Mouse (Mus musculus) spleen, adult 2 months (tissue): ENCODE measurements around the gene Pls1. TPM values are rescaled to one million over a fixed set of nuclear protein-coding genes. Genes with fewer than 3 reads are reported as not detected.

ENCODE experiments used
- DNase-seq, 2 experiments: peaks; one replicate each; pipeline versions ENCODE4 v3.0.0 to v3.0.0-alpha.2; 2012 to 2021; ENCODE audit warnings: low spot score in 2 of 2, low read depth in 1 of 2
- H3K27ac ChIP-seq: fragments of 200-500 bp; 2 replicates; pipeline ENCODE4 v1.5.1; 2012; ENCODE audit warnings: low read length, inconsistent platforms; ENCODE audit not compliant: insufficient read depth
- H3K27me3 ChIP-seq: fragments of 200-500 bp; 2 replicates; pipeline ENCODE4 v1.6.1; 2012; ENCODE audit warnings: mild to moderate bottlenecking, moderate library complexity, low read length, inconsistent platforms; ENCODE audit not compliant: control insufficient read depth, insufficient read depth
- H3K36me3 ChIP-seq: fragments of 200-500 bp; 2 replicates; pipeline ENCODE4 v1.6.1; 2012; ENCODE audit warnings: mild to moderate bottlenecking, low read length, inconsistent platforms; ENCODE audit not compliant: control insufficient read depth, insufficient read depth
- H3K4me1 ChIP-seq: fragments of 200-500 bp; 2 replicates; pipeline ENCODE4 v1.6.1; 2011; ENCODE audit warnings: inconsistent platforms; ENCODE audit not compliant: control insufficient read depth, insufficient read depth, insufficient read length
- H3K4me3 ChIP-seq: fragments of 200-500 bp; 2 replicates; pipeline ENCODE4 v1.5.1; 2011; ENCODE audit warnings: mild to moderate bottlenecking, inconsistent platforms; ENCODE audit not compliant: insufficient read depth, insufficient read length; ENCODE audit errors: extremely low read depth
- CTCF ChIP-seq: fragments of 200-500 bp; IDR thresholded peaks from 2 replicates; pipeline ENCODE4 v1.5.1; 2011; ENCODE audit warnings: mild to moderate bottlenecking, inconsistent platforms; ENCODE audit not compliant: insufficient read depth, insufficient read length, insufficient replicate concordance; ENCODE audit errors: extremely low read depth
- POLR2A ChIP-seq: fragments of 200-500 bp; IDR thresholded peaks from 2 replicates; pipeline ENCODE4 v1.6.1; 2011; ENCODE audit warnings: low read depth, low read length, inconsistent platforms
- WGBS: fragments of 180-500 bp; shearing (Covaris S2); methylation state at CpG from one replicate; pipeline ENCODE4 v1.1.7; 2018; 5-methylcytosine and 5-hydroxymethylcytosine counted together
- polyA plus RNA-seq: library from polyadenylated mRNA; depleted of rRNA; stranded (reverse); fragments of >200 nt; gene quantifications from 2 replicates; pipeline ENCODE4 v1.2.3, GENCODE M21; 2012

Gene Pls1
- polyA plus RNA-seq, 1 experiment: 0.49 TPM

DNA sequence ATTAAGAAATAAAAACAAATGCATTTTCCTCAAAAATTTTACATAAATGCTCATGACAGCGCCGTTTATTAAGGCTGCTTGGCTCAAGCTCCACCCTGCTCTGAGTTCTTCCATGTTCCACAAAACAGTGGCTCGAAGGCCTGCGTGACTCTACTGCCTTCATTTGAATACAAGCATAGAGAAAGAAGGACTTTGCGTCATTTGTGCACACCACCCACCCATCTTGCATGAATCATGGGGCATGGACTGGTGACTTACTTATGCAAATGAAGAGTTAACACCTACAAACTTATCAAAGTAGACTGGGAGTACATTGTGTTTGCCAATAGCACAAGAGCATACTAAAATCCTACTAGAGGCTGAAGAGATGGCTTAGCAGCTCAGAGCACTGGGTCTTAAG lies 17.5 kb downstream of the Pls1 start:
- no peak for DNase-seq
- no peaks in the 10 kb centered on the region; the same call in 1 of the 2 replicates for H3K27me3 ChIP-seq
- TF ChIP-seq CTCF: no peak
- no peak for TF ChIP-seq POLR2A
- H3K4me3 ChIP-seq: no peak overlapping the region
- H3K27ac ChIP-seq: no peak overlapping the region
- H3K4me1 ChIP-seq: no peaks in the 10 kb centered on the region
- no peaks in the 10 kb centered on the region for H3K36me3 ChIP-seq
- 92% methylated on average over 5 of the region's 5 CpGs for WGBS

- no peak for DNase-seq
- H3K27ac ChIP-seq: no peak overlapping the region
- no peaks in the 10 kb centered on the region for H3K27me3 ChIP-seq
- WGBS: 79% methylated on average over 7 of the region's 7 CpGs
- TF ChIP-seq CTCF: no peak
- no peak for TF ChIP-seq POLR2A
- H3K4me1 ChIP-seq: no peaks in the 10 kb centered on the region
- H3K36me3 ChIP-seq: no peaks in the 10 kb centered on the region
- H3K4me3 ChIP-seq: no peak overlapping the region
These were observed 22.6 kb downstream of the Pls1 start for GRCm38 (mm10) chr9:95822531-95822930.

GRCm38 (mm10) chr9:95815706-95816105 lies 29.4 kb downstream of the Pls1 start:
- DNase-seq: no peak
- H3K27ac ChIP-seq: no peak overlapping the region
- 88% methylated on average over 4 of the region's 4 CpGs for WGBS
- no peaks in the 10 kb centered on the region for H3K4me1 ChIP-seq
- no peaks in the 10 kb centered on the region; the same call in 1 of the 2 replicates for H3K27me3 ChIP-seq
- no peak overlapping the region for H3K4me3 ChIP-seq
- H3K36me3 ChIP-seq: no peaks in the 10 kb centered on the region
- TF ChIP-seq CTCF (no peak), POLR2A (no peak)

DNA sequence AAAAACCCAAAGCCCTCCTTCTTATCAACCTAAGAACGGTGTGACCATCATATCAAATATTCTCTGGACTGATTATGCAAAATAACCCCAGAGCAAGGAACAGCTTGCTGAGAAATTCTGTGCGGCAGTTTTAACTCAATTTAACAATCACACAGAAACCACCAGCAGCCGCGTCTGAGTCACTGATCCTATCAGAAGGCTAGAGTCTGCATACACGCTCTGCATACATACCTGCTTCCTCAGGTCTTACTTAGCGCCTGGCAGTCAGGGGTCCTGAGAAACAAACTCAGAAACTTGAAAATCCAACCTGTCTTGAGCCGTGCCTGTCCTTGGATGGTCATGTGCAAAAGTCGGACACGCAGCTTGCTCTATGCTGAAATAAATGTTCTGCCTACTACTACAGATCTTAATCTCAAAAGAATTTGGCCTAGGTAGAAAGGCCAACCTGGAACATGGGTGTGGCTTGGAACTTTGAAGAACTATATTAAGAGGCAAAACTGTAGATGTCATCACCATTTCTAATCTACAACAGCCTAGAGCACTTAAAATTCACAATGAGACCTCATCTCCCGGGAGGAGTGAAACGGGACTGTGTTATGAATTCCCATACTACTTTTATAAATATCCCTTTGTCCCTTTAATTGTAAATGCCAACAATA lies 30.0 kb downstream of the Pls1 start:
- Histone ChIP-seq H3K4me1 (no peaks in the 10 kb centered on the region), H3K27ac (no peak overlapping the region), H3K36me3 (no peaks in the 10 kb centered on the region), H3K27me3 (no peaks in the 10 kb centered on the region; the same call in 1 of the 2 replicates), H3K4me3 (no peak overlapping the region)
- no peak for DNase-seq
- no peak for TF ChIP-seq POLR2A
- no peak for TF ChIP-seq CTCF
- 85% methylated on average over 11 of the region's 11 CpGs for WGBS

GRCm38 (mm10) chr9:95813721-95814531 lies 31.2 kb downstream of the Pls1 start:
- no peak overlapping the region for H3K27ac ChIP-seq
- no peak for TF ChIP-seq CTCF
- TF ChIP-seq POLR2A: no peak
- WGBS: 90% methylated on average over 20 of the region's 20 CpGs

DNA sequence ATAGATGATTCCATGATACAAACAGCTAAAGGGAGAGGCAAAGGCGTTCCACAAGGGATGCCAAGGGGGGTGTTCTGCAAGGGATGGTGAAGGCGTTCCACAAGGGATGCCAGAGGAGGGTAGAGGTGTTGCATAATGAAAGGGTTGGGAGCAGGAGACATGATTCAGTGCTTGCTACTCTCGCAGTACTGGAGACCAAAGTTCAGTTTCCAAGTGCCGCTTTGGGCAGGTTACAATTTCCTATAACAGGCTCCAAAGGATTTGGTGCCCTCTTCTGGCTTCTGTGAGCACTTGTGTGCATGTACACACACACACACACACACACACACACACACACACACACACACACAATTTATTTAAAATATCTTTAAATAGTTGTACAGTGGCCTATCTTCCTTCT lies 33.3 kb downstream of the Pls1 start:
- H3K27me3 ChIP-seq: no peaks in the 10 kb centered on the region; the same call in 1 of the 2 replicates
- no peaks in the 10 kb centered on the region for H3K4me1 ChIP-seq
- H3K36me3 ChIP-seq: no peaks in the 10 kb centered on the region
- no peak for TF ChIP-seq CTCF
- no peak for TF ChIP-seq POLR2A
- H3K27ac ChIP-seq: no peak overlapping the region
- no peak for DNase-seq
- H3K4me3 ChIP-seq: no peak overlapping the region
- 94% methylated on average over 4 of the region's 4 CpGs for WGBS

More at GRCm38 (mm10) chr9:95813721-95814531, 31.2 kb downstream of the Pls1 start:
- no peaks in the 10 kb centered on the region; the same call in 1 of the 2 replicates for H3K27me3 ChIP-seq
- no peak for DNase-seq
- H3K36me3 ChIP-seq: no peaks in the 10 kb centered on the region
- H3K4me1 ChIP-seq: no peaks in the 10 kb centered on the region
- H3K4me3 ChIP-seq: no peak overlapping the region
